Mouse (Mus musculus) small intestine, adult 2 months (tissue): ENCODE measurements at regions not wholly inside any gene's neighbourhood (a gene's known extent, or its start where the extent isn't known, plus 50 kb on each side); places are given as distances from the start of the nearest gene placed in this dataset.

Source experiments
- CTCF ChIP-seq: fragments of 200-500 bp; IDR thresholded peaks from 2 replicates; pipeline ENCODE4 v1.5.1; 2012; ENCODE audit warnings: low read depth, mild to moderate bottlenecking, control low read depth, inconsistent platforms, low read length, moderate library complexity, mixed read lengths; ENCODE audit not compliant: insufficient replicate concordance, insufficient read length; ENCODE audit errors: extremely low read depth
- POLR2A ChIP-seq: fragments of 200-500 bp; IDR thresholded peaks from 2 replicates; pipeline ENCODE4 v1.6.1; 2012; ENCODE audit warnings: low read depth, mild to moderate bottlenecking, control low read depth, inconsistent platforms, low read length, moderate library complexity

DNA sequence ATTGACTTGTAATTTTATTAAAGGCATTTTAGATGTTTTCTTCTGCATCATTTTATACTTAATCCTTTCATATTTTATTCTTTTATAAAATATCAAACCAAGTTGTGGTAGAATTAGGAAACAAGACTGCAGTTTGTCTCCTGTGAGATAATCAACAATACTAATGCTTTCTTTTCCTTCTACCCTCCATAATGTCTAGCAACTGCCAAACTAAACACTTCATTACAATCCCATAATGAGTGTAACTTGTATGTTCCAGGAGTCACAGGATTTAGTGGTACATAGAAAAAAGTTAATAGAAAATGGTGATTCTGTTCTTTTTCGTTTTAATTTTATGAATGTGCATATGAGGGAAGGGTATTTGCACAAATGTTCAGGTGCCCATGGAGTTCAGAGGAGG is 782.4 kb downstream of the Fat4 start:
- TF ChIP-seq POLR2A, result no peak
- TF ChIP-seq CTCF, result no peak
